Mouse (Mus musculus): Measurements from ENCODE around the gene Hexb.
"Not testable (repeated sequence)": the region's sequence is repeated elsewhere in the genome, so short reads cannot be mapped to it uniquely, and the experiment has no call there.

Gene Hexb

GRCm38 (mm10) chr13:97175520-97176264 lies 22.5 kb downstream of the Hexb start:
- CTCF ChIA-PET: interaction anchor here in 1 of 4 experiments (0.7 kb wide), 1 partner anchor 33 kb away, joined by 3 read pairs; no protein-coding TSS in a partner anchor
- POLR2A ChIA-PET: interaction anchor here in 3 of 4 experiments (1.0 to 16.0 kb wide), 11 partner anchors 9 to 310 kb away, joined by 3 to 247 read pairs (median 8); partner anchors contain the start of genes Gfm2 (in 3 of the 3), Nsa2 (in 3 of the 3) and Hexb (in 2 of the 3)

- CTCF ChIA-PET: interaction anchor here in 1 of 4 experiments (0.5 kb wide), 1 partner anchor 12 kb away, joined by 8 read pairs; no protein-coding TSS in a partner anchor
- POLR2A ChIA-PET: interaction anchor here in 1 of 4 experiments (0.7 to 1.7 kb wide), 5 partner anchors 8 to 517 kb away, joined by 3 to 7 read pairs (median 3); partner anchors contain the start of genes Gfm2 and Nsa2
Measured at GRCm38 (mm10) chr13:97145834-97146233, 52.3 kb downstream of the Hexb start.

- ChIA-PET CTCF (interaction anchor here in 1 of 4 experiments (1.0 kb wide), 1 partner anchor 75 kb away, joined by 4 read pairs; the partner anchor contains the start of gene Fam169a), POLR2A (interaction anchor here in 3 of 4 experiments (0.7 to 1.8 kb wide), 5 partner anchors 43 to 318 kb away, joined by 3 to 6 read pairs (median 3); partner anchors contain the start of gene Hexb (in 1 of the 3))
Measured at GRCm38 (mm10) chr13:97142321-97142720, 55.8 kb downstream of the Hexb start.

GRCm38 (mm10) chr13:97138404-97138931 lies 59.7 kb downstream of the Hexb start:
- ChIA-PET POLR2A (interaction anchor here (0.6 to 3.3 kb wide), 82 partner anchors 8 to 596 kb away, joined by 3 to 29 read pairs (median 4); partner anchors contain the start of genes Fam169a (in 3 of the 4), Hexb (in 2 of the 4), Col4a3bp (in 1 of the 4) and Enc1 (in 1 of the 4)), CTCF (interaction anchor here (0.6 to 1.5 kb wide), 10 partner anchors 10 to 415 kb away, joined by 3 to 7 read pairs (median 3); partner anchors contain the start of gene Gm6169 (in 1 of the 4))

GRCm38 (mm10) chr13:97137466-97138400 lies 60.4 kb downstream of the Hexb start, which contains the start of the genes Gfm2 and Nsa2:
Gene Gfm2 (plus strand): TSS chr13:97137937.
Gene Nsa2 (minus strand): TSS chr13:97137937.
- ChIA-PET POLR2A (interaction anchor here (0.6 to 3.3 kb wide), 83 partner anchors 8 to 595 kb away, joined by 3 to 29 read pairs (median 4); partner anchors contain the start of genes Fam169a (in 3 of the 4), Hexb (in 2 of the 4), Col4a3bp (in 1 of the 4) and Enc1 (in 1 of the 4)), CTCF (interaction anchor here (0.8 to 1.5 kb wide), 6 partner anchors 10 to 72 kb away, joined by 3 to 7 read pairs (median 3); partner anchors contain the start of gene Gm6169 (in 1 of the 4))

- CTCF ChIA-PET, POLR2A ChIA-PET: not testable (repeated sequence)
Measured at GRCm38 (mm10) chr13:97130413-97130812, 67.7 kb downstream of the Hexb start.

GRCm38 (mm10) chr13:97129654-97130053 lies 68.5 kb downstream of the Hexb start:
- CTCF ChIA-PET: not testable (repeated sequence)
- POLR2A ChIA-PET: interaction anchor here in 1 of 4 experiments (1.5 kb wide), 1 partner anchor 13 kb away, joined by 5 read pairs; no protein-coding TSS in a partner anchor

All from embryonic stem cell, embryonic (primary cell).